Mouse (Mus musculus) neural tube, embryonic 11.5 days (tissue): ENCODE measurements around the gene Efemp2. TPM values are rescaled to one million over a fixed set of nuclear protein-coding genes. Genes with fewer than 3 reads are reported as not detected.

Experiments
- ATAC-seq: fragments of 200-750 bp; cut with Nextera tagmentation; 2 replicates; pipeline ENCODE4 v1.8.0; 2017; ENCODE audit warnings: moderate number of reproducible peaks, mild to moderate bottlenecking, moderate TSS enrichment, moderate library complexity; ENCODE audit not compliant: insufficient read depth, low FRiP score, low TSS enrichment
- DNase-seq: peaks from one replicate; pipeline ENCODE4 v3.0.0-alpha.2; 2015; ENCODE audit warnings: low spot score
- H3K27ac ChIP-seq: fragments of 300-500 bp; sonication (generic); 2 replicates; pipeline ENCODE4 v1.5.1; 2014; ENCODE audit warnings: low read depth, mild to moderate bottlenecking, low read length
- H3K27me3 ChIP-seq: fragments of 300-500 bp; sonication (generic); 2 replicates; pipeline ENCODE4 v1.6.1; 2014; ENCODE audit warnings: mild to moderate bottlenecking, low read length, mixed read lengths; ENCODE audit not compliant: control insufficient read depth, insufficient read depth
- H3K36me3 ChIP-seq: fragments of 300-500 bp; sonication (generic); 2 replicates; pipeline ENCODE4 v1.6.1; 2014; ENCODE audit warnings: mild to moderate bottlenecking, low read length, moderate library complexity, mixed read lengths; ENCODE audit not compliant: control insufficient read depth, insufficient read depth
- H3K4me1 ChIP-seq: fragments of 300-500 bp; sonication (generic); 2 replicates; pipeline ENCODE4 v1.6.1; 2014; ENCODE audit warnings: low read length, mixed read lengths; ENCODE audit not compliant: control insufficient read depth, insufficient read depth
- H3K4me2 ChIP-seq: fragments of 300-500 bp; sonication (generic); 2 replicates; pipeline ENCODE4 v1.6.1; 2014; ENCODE audit warnings: low read depth, mild to moderate bottlenecking, moderate library complexity
- H3K4me3 ChIP-seq: fragments of 300-500 bp; sonication (generic); 2 replicates; pipeline ENCODE4 v1.5.1; 2014; ENCODE audit warnings: low read depth, low read length
- H3K9ac ChIP-seq: fragments of 300-500 bp; sonication (generic); 2 replicates; pipeline ENCODE4 v1.6.1; 2014; ENCODE audit warnings: mild to moderate bottlenecking, low read length
- H3K9me3 ChIP-seq: fragments of 300-500 bp; sonication (generic); 2 replicates; pipeline ENCODE4 v1.6.1; 2016; ENCODE audit warnings: low read length; ENCODE audit not compliant: control insufficient read depth
- WGBS: fragments of 180-500 bp; shearing (Covaris S2); extraction: QIAGEN DNeasy Blood & Tissue Kit; methylation state at CpG from one replicate; pipeline ENCODE4 v1.1.7; 2014; 5-methylcytosine and 5-hydroxymethylcytosine counted together
- polyA plus RNA-seq: library from polyadenylated mRNA; unstranded; fragments of >200 nt; fragmentation: Nextera tagmentation; extraction: Ambion mirVana; gene quantifications from 2 replicates; pipeline ENCODE4 v1.2.1, GENCODE M21; 2014

Gene Efemp2
- polyA plus RNA-seq, 1 experiment from 2014 or later = 55.6 TPM

DNA sequence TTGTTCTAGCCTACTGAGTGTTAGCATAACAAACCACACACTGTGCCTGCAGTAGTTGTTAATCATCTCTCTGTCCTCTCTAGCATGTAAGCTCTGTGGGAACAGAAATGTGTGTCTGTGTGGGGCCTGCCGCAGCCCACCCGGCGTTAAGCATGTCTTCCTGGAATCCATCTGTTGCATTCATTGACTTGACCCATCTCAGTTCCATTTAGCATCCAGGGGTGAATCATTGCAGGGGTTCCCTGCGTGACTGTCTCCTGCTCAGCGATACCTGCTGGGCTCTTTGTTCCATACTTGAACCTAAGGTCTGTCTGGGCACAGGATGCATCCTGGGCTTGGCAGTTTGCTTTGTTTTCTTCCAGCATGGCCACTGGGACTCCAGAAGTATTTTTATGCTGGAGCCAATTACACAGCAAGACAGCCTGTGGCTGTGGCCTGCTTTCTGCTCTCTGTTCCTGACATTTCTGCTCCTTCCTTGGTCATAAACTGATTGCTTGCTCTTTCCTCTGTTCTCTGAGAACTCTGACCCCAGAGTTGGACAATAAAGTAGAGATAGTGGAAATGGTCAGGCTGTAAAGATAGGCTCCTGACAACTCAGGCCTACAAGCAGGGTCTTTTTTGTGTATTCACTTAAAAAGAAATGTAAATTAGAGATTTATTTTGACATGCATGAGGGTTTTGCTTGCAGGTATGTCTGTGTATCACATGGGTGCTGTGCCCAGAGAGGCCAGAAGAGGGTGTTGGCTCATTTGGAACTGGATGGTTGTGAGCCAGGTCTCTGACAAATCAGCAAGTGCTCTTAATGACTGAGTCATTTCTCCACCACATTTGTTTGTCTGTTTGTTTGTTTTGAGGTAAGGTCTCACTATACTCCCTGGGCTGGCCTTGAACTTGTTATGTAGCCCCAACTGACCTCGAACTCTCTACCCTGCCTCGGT, 42.4 kb downstream of the Efemp2 start:
- H3K4me2 ChIP-seq = no peak overlapping the region
- H3K27ac ChIP-seq = no peak overlapping the region
- H3K4me1 ChIP-seq = peaks cover 2% of the 10 kb centered on the region; the same call in 1 of the 2 replicates
- H3K36me3 ChIP-seq = no peaks in the 10 kb centered on the region
- 74% methylated on average over 7 of the region's 7 CpGs for WGBS
- no peaks in the 10 kb centered on the region for H3K9me3 ChIP-seq
- DNase-seq (no peak), ATAC-seq (no peak)
- no peak overlapping the region for H3K4me3 ChIP-seq
- H3K9ac ChIP-seq = no peak overlapping the region
- no peaks in the 10 kb centered on the region for H3K27me3 ChIP-seq

DNA sequence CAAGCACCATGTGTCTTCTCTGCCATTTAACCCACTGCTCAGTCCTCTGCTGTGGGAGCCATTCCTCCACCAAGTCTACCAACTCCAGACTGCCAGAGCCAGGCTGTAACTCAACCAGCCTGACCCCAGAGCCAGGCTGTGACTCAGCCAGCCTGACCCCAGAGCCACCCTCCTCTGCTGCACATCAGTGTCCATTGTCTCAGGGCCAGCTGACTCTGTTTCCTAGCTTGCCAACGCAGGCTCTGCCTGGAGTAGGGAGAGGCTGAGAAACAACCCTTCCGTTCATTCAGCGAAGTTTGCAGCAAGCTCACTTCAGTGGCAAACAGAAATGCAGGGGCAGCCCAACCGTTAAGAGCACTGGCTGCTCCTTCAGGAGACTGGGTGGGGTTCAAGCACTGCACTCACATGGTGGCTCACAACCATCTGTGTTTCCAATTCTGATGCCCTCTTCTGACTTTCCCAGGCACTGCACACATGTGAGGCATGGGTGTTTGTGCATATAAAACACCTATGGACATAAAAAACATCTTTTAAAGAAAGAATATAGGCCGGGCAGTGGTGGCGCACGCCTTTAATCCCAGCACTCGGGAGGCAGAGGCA, 43.3 kb downstream of the Efemp2 start:
- Histone ChIP-seq H3K9ac (no peak overlapping the region), H3K27ac (no peak overlapping the region), H3K36me3 (no peaks in the 10 kb centered on the region), H3K27me3 (no peaks in the 10 kb centered on the region), H3K4me1 (no peaks in the 10 kb centered on the region; the same call in 1 of the 2 replicates), H3K4me2 (no peak overlapping the region), H3K9me3 (no peaks in the 10 kb centered on the region), H3K4me3 (no peak overlapping the region)
- 81% methylated on average over 8 of the region's 8 CpGs for WGBS
- DNase-seq (no peak), ATAC-seq (no peak)

DNA sequence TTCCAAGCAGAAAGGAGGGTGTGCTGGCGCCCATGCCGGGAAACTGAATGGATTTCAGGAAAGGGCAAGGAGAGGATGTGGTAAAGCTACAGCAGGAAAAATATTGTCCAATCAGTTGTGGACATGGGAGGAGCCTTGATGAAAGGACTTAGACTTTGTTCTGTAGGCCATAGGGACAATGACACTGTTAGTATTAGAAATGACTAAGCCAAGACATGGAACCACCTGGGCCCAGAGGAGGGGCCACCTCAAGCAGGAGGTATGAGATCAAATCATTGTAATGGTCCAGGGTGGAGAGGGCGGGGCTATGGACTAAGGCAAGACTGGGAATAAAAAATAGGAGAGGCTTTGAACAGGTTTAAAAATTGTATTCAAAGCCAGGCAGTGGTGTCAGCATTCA, 45.0 kb downstream of the Efemp2 start:
- no peaks in the 10 kb centered on the region for H3K9me3 ChIP-seq
- no peak for ATAC-seq
- 93% methylated on average over 3 of the region's 3 CpGs for WGBS

DNA sequence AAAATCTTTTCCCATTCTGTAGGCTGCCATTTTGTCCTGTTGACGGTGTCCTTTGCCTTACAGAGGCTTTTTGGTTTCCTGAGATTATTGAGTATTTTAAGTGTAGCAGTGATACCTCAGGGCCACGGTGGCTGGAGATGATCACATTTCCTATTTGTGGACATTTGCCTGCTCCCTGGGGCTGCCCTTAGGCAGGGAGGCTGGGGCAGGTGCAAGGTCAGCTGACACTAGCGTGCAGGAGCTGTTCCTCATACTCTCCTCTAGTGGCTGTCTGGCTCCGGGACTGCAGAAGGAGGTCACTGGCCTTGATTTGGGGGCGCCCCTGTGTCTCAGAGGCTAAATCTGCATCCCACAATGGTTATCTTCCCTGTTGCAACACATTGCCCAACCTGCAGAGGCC, 51.5 kb downstream of the Efemp2 start:
- ATAC-seq (no peak), DNase-seq (no peak)
- Histone ChIP-seq H3K27ac (no peak overlapping the region), H3K27me3 (no peaks in the 10 kb centered on the region), H3K9ac (no peak overlapping the region), H3K4me1 (peaks cover 4% of the 10 kb centered on the region; the same call in 1 of the 2 replicates), H3K4me3 (no peak overlapping the region), H3K36me3 (no peaks in the 10 kb centered on the region), H3K9me3 (no peaks in the 10 kb centered on the region), H3K4me2 (no peak overlapping the region)
- 74% methylated on average over 5 of the region's 5 CpGs for WGBS

More for the DNA sequence above, 45.0 kb downstream of the Efemp2 start:
- Histone ChIP-seq H3K9ac (no peak overlapping the region), H3K4me2 (no peak overlapping the region), H3K4me1 (no peaks in the 10 kb centered on the region; the same call in 1 of the 2 replicates), H3K4me3 (no peak overlapping the region), H3K27me3 (no peaks in the 10 kb centered on the region), H3K36me3 (no peaks in the 10 kb centered on the region), H3K27ac (no peak overlapping the region)
- DNase-seq = no peak

DNA sequence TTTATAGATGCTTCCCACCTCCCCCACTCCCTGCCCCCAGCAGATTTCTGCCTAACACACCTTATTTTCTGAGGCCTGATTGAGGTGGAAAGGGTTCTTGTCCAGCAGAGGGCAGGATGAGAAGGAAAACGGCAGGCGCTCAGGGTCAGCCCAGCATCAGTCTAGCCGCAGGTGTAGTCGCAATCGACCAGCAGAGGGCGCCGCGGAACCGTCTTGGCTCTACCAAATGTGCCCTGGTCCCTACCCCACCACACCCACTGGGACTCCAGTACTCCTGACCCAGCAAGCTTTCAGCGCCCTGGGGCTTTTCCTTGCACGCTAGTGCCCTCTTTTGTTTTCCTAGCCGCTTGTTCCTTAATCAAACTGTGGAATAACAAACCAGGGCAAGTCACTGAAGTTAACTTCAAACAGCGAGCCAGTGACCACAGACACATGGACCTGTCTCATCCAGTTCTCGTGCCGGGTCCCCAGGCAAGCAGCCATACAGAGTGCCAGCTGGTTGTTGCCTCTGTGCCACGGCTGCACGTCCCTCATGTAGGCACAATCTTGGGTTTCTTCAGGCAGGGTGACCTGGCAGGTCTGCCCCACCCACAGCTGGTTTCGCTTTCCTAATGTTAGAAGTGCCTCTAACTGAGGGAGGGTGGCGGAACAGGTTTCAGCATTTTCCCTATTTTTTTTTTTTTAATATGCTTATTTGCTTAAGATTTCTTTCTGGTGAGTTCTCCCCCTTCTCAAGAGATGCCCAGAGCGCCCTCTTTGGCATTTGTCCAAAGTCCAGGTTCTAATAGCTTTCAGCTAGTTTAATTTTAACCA, 55.8 kb downstream of the Efemp2 start:
- Histone ChIP-seq H3K27me3 (no peaks in the 10 kb centered on the region), H3K27ac (no peak overlapping the region), H3K36me3 (no peaks in the 10 kb centered on the region), H3K9me3 (no peaks in the 10 kb centered on the region), H3K4me3 (no peak overlapping the region), H3K9ac (no peak overlapping the region), H3K4me1 (peaks cover 4% of the 10 kb centered on the region; the same call in 1 of the 2 replicates), H3K4me2 (0 out of 2 replicates have a peak overlapping the region, but pooled peaks have one; percentile 4)
- 19% methylated on average over 20 of the region's 20 CpGs for WGBS
- DNase-seq = peak; percentile 95
- peak; percentile 85 for ATAC-seq

DNA sequence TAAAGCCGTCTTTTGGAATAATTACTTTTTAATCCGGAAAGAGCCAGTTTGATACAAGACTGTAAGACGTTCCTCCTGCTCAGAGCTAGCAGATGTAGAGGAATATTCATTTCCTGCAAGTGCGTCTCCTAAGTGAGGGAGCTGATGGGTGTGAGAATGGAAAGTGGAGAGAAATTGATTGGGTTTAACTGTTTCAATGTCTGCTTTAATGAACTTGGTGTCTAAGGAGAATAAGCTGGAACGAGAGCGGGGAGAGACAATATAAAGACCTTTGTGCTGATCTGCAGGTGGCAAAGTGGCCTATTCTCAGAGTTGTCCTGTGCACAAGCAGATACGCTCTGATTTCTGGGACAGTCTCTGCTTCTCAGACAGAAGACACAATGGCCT, 56.4 kb downstream of the Efemp2 start:
- Histone ChIP-seq H3K27ac (no peak overlapping the region), H3K4me2 (no peak overlapping the region), H3K27me3 (no peaks in the 10 kb centered on the region), H3K9ac (no peak overlapping the region), H3K4me3 (no peak overlapping the region), H3K4me1 (peaks cover 4% of the 10 kb centered on the region; the same call in 1 of the 2 replicates), H3K9me3 (no peaks in the 10 kb centered on the region), H3K36me3 (no peaks in the 10 kb centered on the region)
- ATAC-seq = no peak
- no peak for DNase-seq
- WGBS = 44% methylated on average over 7 of the region's 7 CpGs

Other genes with a start within 250 kb of the Efemp2 start
- gene Pacs1, start 200.8 kb upstream of the Efemp2 start, polyA plus RNA-seq = 29.8 and 30.5 TPM in 2 replicates
- gene Sf3b2, start 178.5 kb upstream of the Efemp2 start, polyA plus RNA-seq = 405 and 416 TPM in 2 replicates
- gene Gal3st3, start 175.6 kb upstream of the Efemp2 start, polyA plus RNA-seq = 16.2 and 17.8 TPM in 2 replicates
- gene Catsper1, start 138.2 kb upstream of the Efemp2 start, polyA plus RNA-seq = not detected in 2 replicates
- gene Cst6, start 124.4 kb upstream of the Efemp2 start, polyA plus RNA-seq = 1.8 and 1.9 TPM in 2 replicates
- gene Eif1ad, start 107.2 kb upstream of the Efemp2 start, polyA plus RNA-seq = 71.5 and 77.3 TPM in 2 replicates
- 440 and 442 TPM in 2 replicates for gene Banf1, start 106.8 kb upstream of the Efemp2 start, polyA plus RNA-seq
- 78.5 and 79.9 TPM in 2 replicates for gene Sart1, start 85.3 kb upstream of the Efemp2 start, polyA plus RNA-seq
- 0.31 TPM in 1 of 2 replicates, not detected in the other for gene Tsga10ip, start 71.4 kb upstream of the Efemp2 start, polyA plus RNA-seq
- 197 and 205 TPM in 2 replicates for gene Drap1, start 49.0 kb upstream of the Efemp2 start, polyA plus RNA-seq
- 39.9 and 43.0 TPM in 2 replicates for gene AI837181, start 48.8 kb upstream of the Efemp2 start, polyA plus RNA-seq
- not detected in 2 replicates for gene Fosl1, start 26.4 kb upstream of the Efemp2 start, polyA plus RNA-seq
- gene Ccdc85b, start 16.1 kb upstream of the Efemp2 start, polyA plus RNA-seq = 7.9 and 8.3 TPM in 2 replicates
- 110 and 119 TPM in 2 replicates for gene Fibp, start 13.3 kb upstream of the Efemp2 start, polyA plus RNA-seq
- gene Ctsw, start 5.4 kb upstream of the Efemp2 start, polyA plus RNA-seq = 1.7 and 3.6 TPM in 2 replicates
- 39.0 and 41.9 TPM in 2 replicates for gene Mus81, start 14.4 kb downstream of the Efemp2 start, polyA plus RNA-seq
- 3,817 and 3,867 TPM in 2 replicates for gene Cfl1, start 16.5 kb downstream of the Efemp2 start, polyA plus RNA-seq
- 0.31 TPM in 1 of 2 replicates, not detected in the other for gene 1700020D05Rik, start 29.8 kb downstream of the Efemp2 start, polyA plus RNA-seq
- 20.9 and 23.0 TPM in 2 replicates for gene Snx32, start 36.6 kb downstream of the Efemp2 start, polyA plus RNA-seq
- gene Ovol1, start 86.7 kb downstream of the Efemp2 start, polyA plus RNA-seq = 0.24 and 0.32 TPM in 2 replicates
- 2.3 and 2.6 TPM in 2 replicates for gene Ap5b1, start 94.1 kb downstream of the Efemp2 start, polyA plus RNA-seq
- gene Rnaseh2c, start 127.9 kb downstream of the Efemp2 start, polyA plus RNA-seq = 131 and 137 TPM in 2 replicates
- gene Kat5, start 136.3 kb downstream of the Efemp2 start, polyA plus RNA-seq = 36.3 and 36.5 TPM in 2 replicates
- gene Rela, start 163.5 kb downstream of the Efemp2 start, polyA plus RNA-seq = 32.5 and 34.4 TPM in 2 replicates
- 17.0 and 19.3 TPM in 2 replicates for gene Sipa1, start 189.8 kb downstream of the Efemp2 start, polyA plus RNA-seq
- 21.0 and 22.0 TPM in 2 replicates for gene Map3k11, start 214.8 kb downstream of the Efemp2 start, polyA plus RNA-seq
- gene Pcnx3, start 215.0 kb downstream of the Efemp2 start, polyA plus RNA-seq = 26.9 and 27.7 TPM in 2 replicates
- gene Kcnk7, start 230.4 kb downstream of the Efemp2 start, polyA plus RNA-seq = not detected in 2 replicates